Mouse (Mus musculus) T-helper 1 cell (primary cell): ENCODE data around the gene Gm9837.
"Not testable (repeated sequence)": the region's sequence is repeated elsewhere in the genome, so short reads cannot be mapped to it uniquely, and the experiment has no call there.

Experiments used
- in situ Hi-C: fragments of 300-600 bp; cut with MboI, MseI; formaldehyde crosslinking; loops from one replicate; pipeline ENCODE4 v1.15.1; 2025; ENCODE audit warnings: high pct_unique_total_duplicates

The Gm9837 gene

GRCm38 (mm10) chr11:53456474-53457371, 13.6 kb downstream of the Gm9837 start, which contains the start of the genes Gm10447 and Shroom1:
Gene Gm10447, minus strand, starts transcription at chr11:53457110.
Gene Shroom1, plus strand, starts transcription at chr11:53457205.
- in situ Hi-C loops: no loop called here

GRCm38 (mm10) chr11:53453031-53453430, 17.2 kb downstream of the Gm9837 start:
- in situ Hi-C loops: no loop called here

GRCm38 (mm10) chr11:53452396-53452795, 17.9 kb downstream of the Gm9837 start:
- in situ Hi-C loops: no loop called here

- in situ Hi-C loops: no loop called here
Observed at GRCm38 (mm10) chr11:53451361-53451760, 18.9 kb downstream of the Gm9837 start.

GRCm38 (mm10) chr11:53450070-53450705, 20.1 kb downstream of the Gm9837 start:
- in situ Hi-C loops: no loop called here

- in situ Hi-C loops: no loop called here
Observed at GRCm38 (mm10) chr11:53448529-53448928, 21.8 kb downstream of the Gm9837 start.

- in situ Hi-C loops: no loop called here
Observed at GRCm38 (mm10) chr11:53447996-53448395, 22.3 kb downstream of the Gm9837 start.

- in situ Hi-C loops: no loop called here
Observed at GRCm38 (mm10) chr11:53446183-53446582, 24.1 kb downstream of the Gm9837 start.

- in situ Hi-C loops: no loop called here
Observed at GRCm38 (mm10) chr11:53445562-53445961, 24.7 kb downstream of the Gm9837 start.

GRCm38 (mm10) chr11:53443861-53444260, 26.4 kb downstream of the Gm9837 start:
- in situ Hi-C loops: no loop called here

GRCm38 (mm10) chr11:53441921-53442320, 28.4 kb downstream of the Gm9837 start:
- in situ Hi-C loops: no loop called here

GRCm38 (mm10) chr11:53436338-53436737, 33.9 kb downstream of the Gm9837 start:
- in situ Hi-C loops: no loop called here

- in situ Hi-C loops: no loop called here
Observed at GRCm38 (mm10) chr11:53435504-53435903, 34.8 kb downstream of the Gm9837 start.

- in situ Hi-C loops: no loop called here
Observed at GRCm38 (mm10) chr11:53433057-53433456, 37.2 kb downstream of the Gm9837 start.

- in situ Hi-C loops: no loop called here
Observed at GRCm38 (mm10) chr11:53431347-53432056, 38.8 kb downstream of the Gm9837 start.

GRCm38 (mm10) chr11:53430670-53431346, 39.5 kb downstream of the Gm9837 start, which contains the start of the genes Uqcrq and Gdf9:
Gene Uqcrq, minus strand, starts transcription at chr11:53430831.
Gene Gdf9, plus strand, starts transcription at chr11:53431023.
- in situ Hi-C loops: no loop called here

- in situ Hi-C loops: no loop called here
Observed at GRCm38 (mm10) chr11:53430300-53430669, 40.0 kb downstream of the Gm9837 start.

- in situ Hi-C loops: no loop called here
Observed at GRCm38 (mm10) chr11:53429182-53429581, 41.1 kb downstream of the Gm9837 start.

GRCm38 (mm10) chr11:53428716-53429057, 41.6 kb downstream of the Gm9837 start:
- in situ Hi-C loops: no loop called here

GRCm38 (mm10) chr11:53427993-53428715, 42.1 kb downstream of the Gm9837 start:
- in situ Hi-C loops: no loop called here

GRCm38 (mm10) chr11:53426914-53427313, 43.4 kb downstream of the Gm9837 start:
- in situ Hi-C loops: not testable (repeated sequence)
